ENCODE assay signal across 18 mouse cellular contexts in genomic region chr15:61689776-61690397, GRCm38 (mm10).
A peak's percentile ranks its signal among the peaks of the same experiment; 100 is the strongest.
DNase-seq lines count a peak whose midpoint lies in the region; ATAC-seq lines count a peak whose summit lies in the region.
"Had no signal": no experiment of that assay in that cellular context is flagged by ENCODE, and none has a peak within 500 bp of the region (broad histone marks: within the 10 kb centered on the region; RNA-seq: fewer than 3 reads in every experiment).

No protein-coding gene starts in this region.

- ATAC-seq in forebrain, embryonic 16.5 days: no peak
- ATAC-seq in forebrain, embryonic 13.5 days: no peak
- peak; percentile 75 for ATAC-seq in neural tube, embryonic 15.5 days (ENCODE audit: low FRiP score)
- ATAC-seq: CD4-positive, CD25-positive, alpha-beta regulatory T cell, adult 4 months; lung, postnatal 0 days had no signal

- peak; percentile 10 to 57 for DNase-seq in adrenal gland, adult (ENCODE audit: inconsistent age in 2 of 2, low spot score in 1 of 2)
- no peak for DNase-seq in adrenal gland, adult 18-20 months (ENCODE audit: low spot score in 2 of 2)
- peak; percentile 2 for DNase-seq in right cerebral cortex, postnatal 4 days
- no peak for DNase-seq in right cerebral cortex, adult 18-20 months
- no peak for DNase-seq in kidney, adult 18-20 months
- DNase-seq: kidney, adult 11 months; kidney, postnatal 25 days; spleen, adult 18-20 months; thymus, adult 2 months had no signal

- no peak overlapping the region for H3K4me3 ChIP-seq in forebrain, embryonic 16.5 days (replicated peaks; ENCODE audit: low read length)
- H3K4me3 ChIP-seq in forebrain, embryonic 13.5 days: no peak overlapping the region
- peak overlapping the region; percentile 15; the same call in 1 of the 2 replicates for H3K4me3 ChIP-seq in neural tube, embryonic 15.5 days (replicated peaks)
- H3K4me3 ChIP-seq: embryonic facial prominence, embryonic 15.5 days; heart, embryonic 12.5 days; liver, embryonic 15.5 days had no signal

- 69% methylated on average over 12 of the region's 12 CpGs for WGBS in forebrain, embryonic 16.5 days
- 81% methylated on average over 12 of the region's 12 CpGs for WGBS in forebrain, embryonic 13.5 days
- WGBS in neural tube, embryonic 15.5 days: 34% methylated on average over 12 of the region's 12 CpGs

- no peaks in the 10 kb centered on the region for H3K36me3 ChIP-seq in forebrain, embryonic 16.5 days (ENCODE audit: control insufficient read depth, insufficient read depth)
- no peaks in the 10 kb centered on the region for H3K36me3 ChIP-seq in forebrain, embryonic 13.5 days (ENCODE audit: poor library complexity, severe bottlenecking)
- no peaks in the 10 kb centered on the region for H3K36me3 ChIP-seq in neural tube, embryonic 15.5 days
- H3K36me3 ChIP-seq: embryonic facial prominence, embryonic 15.5 days; G1E; heart, embryonic 12.5 days; liver, embryonic 15.5 days had no signal

- H3K9ac ChIP-seq in forebrain, embryonic 16.5 days (replicated peaks; ENCODE audit: low read depth, low read length): no peak overlapping the region
- H3K9ac ChIP-seq in forebrain, embryonic 13.5 days: no peak overlapping the region
- H3K9ac ChIP-seq in neural tube, embryonic 15.5 days (replicated peaks): no peak overlapping the region
- H3K9ac ChIP-seq: embryonic facial prominence, embryonic 15.5 days; heart, embryonic 12.5 days; liver, embryonic 15.5 days had no signal

- H3K4me2 ChIP-seq in forebrain, embryonic 16.5 days (ENCODE audit: low read length): 0 out of 2 replicates have a peak overlapping the region, but pooled peaks have one; percentile 3
- no peak overlapping the region for H3K4me2 ChIP-seq in forebrain, embryonic 13.5 days
- peak overlapping the region; percentile 44 for H3K4me2 ChIP-seq in neural tube, embryonic 15.5 days
- H3K4me2 ChIP-seq: embryonic facial prominence, embryonic 15.5 days; heart, embryonic 12.5 days; liver, embryonic 15.5 days had no signal

- H3K4me1 ChIP-seq in forebrain, embryonic 16.5 days (replicated peaks; ENCODE audit: control insufficient read depth, insufficient read depth, low read length): peaks cover 5% of the 10 kb centered on the region; the same call in 1 of the 2 replicates
- no peaks in the 10 kb centered on the region for H3K4me1 ChIP-seq in forebrain, embryonic 13.5 days
- H3K4me1 ChIP-seq in neural tube, embryonic 15.5 days: peaks cover 16% of the 10 kb centered on the region
- H3K4me1 ChIP-seq: embryonic facial prominence, embryonic 15.5 days; heart, embryonic 12.5 days; liver, embryonic 15.5 days had no signal

- no peaks in the 10 kb centered on the region for H3K27me3 ChIP-seq in forebrain, embryonic 16.5 days (replicated peaks; ENCODE audit: control insufficient read depth, insufficient read depth, low read length)
- no peaks in the 10 kb centered on the region for H3K27me3 ChIP-seq in forebrain, embryonic 13.5 days
- H3K27me3 ChIP-seq in neural tube, embryonic 15.5 days (replicated peaks): no peaks in the 10 kb centered on the region
- H3K27me3 ChIP-seq: embryonic facial prominence, embryonic 15.5 days; heart, embryonic 12.5 days; liver, embryonic 15.5 days had no signal

- no peak overlapping the region for H3K27ac ChIP-seq in forebrain, embryonic 16.5 days (ENCODE audit: low read length)
- no peak overlapping the region for H3K27ac ChIP-seq in forebrain, embryonic 13.5 days
- peak overlapping the region; percentile 54 for H3K27ac ChIP-seq in neural tube, embryonic 15.5 days (replicated peaks)
- H3K27ac ChIP-seq: embryonic facial prominence, embryonic 15.5 days; liver, embryonic 15.5 days had no signal

- H3K9me3 ChIP-seq in forebrain, embryonic 16.5 days (ENCODE audit: control insufficient read depth, low read length): no peaks in the 10 kb centered on the region
- H3K9me3 ChIP-seq in forebrain, embryonic 13.5 days (replicated peaks): no peaks in the 10 kb centered on the region
- no peaks in the 10 kb centered on the region for H3K9me3 ChIP-seq in neural tube, embryonic 15.5 days (replicated peaks)
- H3K9me3 ChIP-seq: embryonic facial prominence, embryonic 15.5 days; G1E; heart, embryonic 12.5 days; liver, embryonic 15.5 days had no signal

Comparison
In these comparisons a context has a peak if more than half of its experiments do, and no peak if none do; other contexts are left out.
1. DNase-seq: peak in adrenal gland, adult (2 of 2) and right cerebral cortex, postnatal 4 days (single experiment); none in adrenal gland, adult 18-20 months (0 of 2), right cerebral cortex, adult 18-20 months (single experiment) and kidney, adult 18-20 months (single experiment).